Mouse (Mus musculus) central nervous system, embryonic 14 days (tissue): Measurements from ENCODE around the gene Armc9. TPM values are rescaled to one million over a fixed set of nuclear protein-coding genes. Genes with fewer than 3 reads are reported as not detected.

Source experiments
- polyA plus RNA-seq: library from polyadenylated mRNA; depleted of rRNA; stranded (reverse); fragments of >200 nt; gene quantifications from 2 replicates; pipeline ENCODE4 v1.2.3, GENCODE M21; 2012; rRNA removed

Gene Armc9
- polyA plus RNA-seq = 23.8 and 24.3 TPM in 2 replicates

GRCm38 (mm10) chr1:86154133-86154823 lies at the start of gene Armc9:
Armc9 (plus strand) TSS chr1:86154780.

DNA sequence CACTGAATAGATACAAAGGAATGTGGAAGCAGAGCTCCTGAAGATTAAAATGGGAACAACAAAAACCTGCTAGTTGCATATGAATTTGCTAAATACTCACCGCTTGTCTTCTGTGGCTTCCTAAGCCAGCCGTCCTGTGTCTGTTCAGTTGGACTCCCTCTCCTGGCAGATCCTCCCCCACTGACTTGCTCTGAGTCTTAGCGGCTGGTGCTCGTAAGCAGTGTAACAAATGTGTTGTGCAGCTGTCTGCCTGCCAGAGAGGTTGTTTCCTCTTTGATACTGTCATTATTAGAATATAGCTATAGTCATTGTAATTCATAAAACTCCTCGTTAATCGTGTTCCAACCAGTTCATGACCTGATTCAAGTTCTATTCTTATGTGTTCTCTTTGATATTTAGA lies 42.8 kb upstream of the Armc9 start, which contains the start of gene Htr2b:
Htr2b (minus strand) TSS at position 192 of the 400 bp plus-strand sequence.

DNA sequence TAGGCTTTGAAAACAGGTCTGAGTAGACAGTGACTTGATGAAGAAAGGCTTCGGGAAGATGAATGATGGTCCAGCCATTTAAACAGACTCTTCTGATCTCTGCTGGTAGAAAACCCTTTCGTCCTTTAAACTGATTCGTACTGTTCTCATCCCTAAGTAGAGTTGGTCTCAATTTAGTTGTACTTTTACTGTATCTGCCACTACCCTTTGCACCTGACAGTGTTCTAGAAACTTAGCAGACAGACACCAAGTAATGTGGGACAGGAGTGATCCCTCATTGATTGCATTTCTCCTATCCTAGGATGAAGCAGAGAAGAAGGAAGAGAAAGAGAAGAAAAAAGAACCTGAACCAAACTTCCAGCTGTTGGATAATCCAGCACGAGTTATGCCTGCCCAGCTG lies 21.2 kb upstream of the Armc9 start, which contains the start of gene Gm21972:
Gm21972 (plus strand) TSS at position 301 of the 400 bp plus-strand sequence.

GRCm38 (mm10) chr1:86302532-86302931 lies 148.0 kb downstream of the Armc9 start, which contains the start of gene B3gnt7:
B3gnt7 (plus strand) TSS chr1:86302832.

Other genes starting within 250 kb of the Armc9 start
- 6.2 and 6.9 TPM in 2 replicates for gene 4933407L21Rik, start 226.3 kb upstream of the Armc9 start, polyA plus RNA-seq
- 0.01 and 0.02 TPM in 2 replicates for gene Gpr55, start 193.8 kb upstream of the Armc9 start, polyA plus RNA-seq
- gene Spata3, start 138.0 kb upstream of the Armc9 start, polyA plus RNA-seq = 0.23 TPM in 1 of 2 replicates, not detected in the other
- 5.5 and 7.3 TPM in 2 replicates for gene 2810459M11Rik, start 108.9 kb upstream of the Armc9 start, polyA plus RNA-seq
- 90.3 and 91.2 TPM in 2 replicates for gene Psmd1, start 90.4 kb upstream of the Armc9 start, polyA plus RNA-seq
- gene Htr2b, start 42.8 kb upstream of the Armc9 start, polyA plus RNA-seq = 0.05 and 0.13 TPM in 2 replicates
- gene Gm21972, start 21.1 kb upstream of the Armc9 start, polyA plus RNA-seq = 2.3 and 2.5 TPM in 2 replicates
- 3.8 and 5.0 TPM in 2 replicates for gene B3gnt7, start 148.1 kb downstream of the Armc9 start, polyA plus RNA-seq
- gene Ncl, start 204.6 kb downstream of the Armc9 start, polyA plus RNA-seq = 148 and 177 TPM in 2 replicates